Comparison of ENCODE assay signal across 8 mouse cellular contexts in genomic region chr4:133024969-133025685, GRCm38 (mm10). TPM values are rescaled to one million over a fixed set of nuclear protein-coding genes. Genes with fewer than 3 reads are reported as not detected.
DNase-seq lines count a peak whose midpoint lies in the region; ATAC-seq and TF ChIP-seq lines count a peak whose summit lies in the region.

No protein-coding gene starts in this region.

- H3K4me2 ChIP-seq in heart, embryonic 14.5 days (ENCODE audit: low read length) = peak overlapping the region; percentile 17
- H3K4me2 ChIP-seq in kidney, postnatal 0 days (ENCODE audit: low read length) = peak overlapping the region; percentile 25

- no peak overlapping the region for H3K4me3 ChIP-seq in brown adipose tissue, adult 24 weeks (ENCODE audit: insufficient read depth, low read depth, low read length)
- no peak overlapping the region for H3K4me3 ChIP-seq in heart, embryonic 14.5 days (ENCODE audit: control insufficient read depth in 1 of 2, insufficient read depth in 1 of 2, low read depth in 1 of 2, low read length in 2 of 2)
- H3K4me3 ChIP-seq in kidney, postnatal 0 days (replicated peaks; ENCODE audit: low read depth, low read length) = no peak overlapping the region

- peak; percentile 72 for DNase-seq in kidney, adult 11 months
- no peak for DNase-seq in kidney, adult 9 months
- DNase-seq in kidney, postnatal 0 days (ENCODE audit: low spot score) = peak; percentile 68
- peak; percentile 9 for DNase-seq in retina, embryonic 14.5 days (ENCODE audit: low spot score)
- no peak for DNase-seq in left cerebral cortex, postnatal 25 days (ENCODE audit: low spot score in 2 of 2)
- no peak for DNase-seq in frontal cortex, postnatal 14 days (ENCODE audit: low spot score in 2 of 2)

- H3K36me3 ChIP-seq in heart, embryonic 14.5 days (ENCODE audit: control insufficient read depth, insufficient read depth, low read length) = peaks cover 17% of the 10 kb centered on the region
- peaks cover 5% of the 10 kb centered on the region for H3K36me3 ChIP-seq in kidney, postnatal 0 days (ENCODE audit: insufficient read depth, low read length)

- peak overlapping the region; percentile 54 for H3K9ac ChIP-seq in heart, embryonic 14.5 days (ENCODE audit: low read length)
- H3K9ac ChIP-seq in kidney, postnatal 0 days (ENCODE audit: low read depth, low read length) = peak overlapping the region; percentile 24; the same call in 1 of the 2 replicates

- H3K27ac ChIP-seq in brown adipose tissue, adult 24 weeks (replicated peaks; ENCODE audit: low read depth, low read length) = peak overlapping the region; percentile 36; the same call in 1 of the 2 replicates
- H3K27ac ChIP-seq in heart, embryonic 14.5 days (replicated peaks in 1 of 2; ENCODE audit: control insufficient read depth in 1 of 2, insufficient read depth in 1 of 2, low read depth in 2 of 2, low read length in 2 of 2) = peak overlapping the region; percentile 29 to 79; a peak in 3 of 4 replicates
- peak overlapping the region; percentile 73 for H3K27ac ChIP-seq in kidney, postnatal 0 days

- no peaks in the 10 kb centered on the region for H3K27me3 ChIP-seq in heart, embryonic 14.5 days (ENCODE audit: control insufficient read depth, insufficient read depth, low read length)
- H3K27me3 ChIP-seq in kidney, postnatal 0 days (ENCODE audit: insufficient read depth, low read length) = no peaks in the 10 kb centered on the region

- TF ChIP-seq CTCF in kidney, postnatal 0 days (IDR thresholded peaks at IDR 0.05; ENCODE audit: low read depth) = no peak

- WGBS in heart, embryonic 14.5 days = 2% methylated on average over 9 of the region's 10 CpGs
- WGBS in kidney, postnatal 0 days = 8% methylated on average over 10 of the region's 10 CpGs

- ATAC-seq in heart, embryonic 14.5 days (ENCODE audit: insufficient number of reproducible peaks, insufficient read depth, low FRiP score, low read depth) = peak; percentile 32
- no peak for ATAC-seq in kidney, postnatal 0 days (replicated peaks; ENCODE audit: low FRiP score, low read depth)

- peaks cover 37% of the 10 kb centered on the region for H3K4me1 ChIP-seq in brown adipose tissue, adult 24 weeks (ENCODE audit: control insufficient read depth, insufficient read depth, insufficient read length, low read length)
- peaks cover 69 to 94% of the 10 kb centered on the region in 2 experiments for H3K4me1 ChIP-seq in heart, embryonic 14.5 days (ENCODE audit: control insufficient read depth in 2 of 2, insufficient read depth in 2 of 2, low read length in 2 of 2)
- peaks cover 62% of the 10 kb centered on the region for H3K4me1 ChIP-seq in kidney, postnatal 0 days (replicated peaks; ENCODE audit: insufficient read depth, low read length)

- intact Hi-C loops in left cerebral cortex, postnatal 25 days (cut with DNase I) = no loop called here

- H3K9me3 ChIP-seq in heart, embryonic 14.5 days (ENCODE audit: control insufficient read depth, low read length) = no peaks in the 10 kb centered on the region
- no peaks in the 10 kb centered on the region for H3K9me3 ChIP-seq in kidney, postnatal 0 days (replicated peaks; ENCODE audit: low read length)

RNA-seq across cellular contexts. Expression of gene Ahdc1, which starts 14.1 kb away (rescaled TPM):
- polyA plus RNA-seq in brown adipose tissue, adult 24 weeks (2012; ENCODE audit: insufficient read depth, insufficient read length, missing spikeins) = 16.4 and 26.1 TPM in 2 replicates
- polyA plus RNA-seq in heart, embryonic 14.5 days (2014; fragmentation: Nextera tagmentation; extraction: Ambion mirVana) = 7.1 and 9.0 TPM in 2 replicates
- polyA plus RNA-seq in kidney, postnatal 0 days (2015; fragmentation: Nextera tagmentation; extraction: Ambion mirVana) = 6.4 and 6.7 TPM in 2 replicates
- 10 to 100 TPM; 88.2 to 97.6 TPM for total RNA-seq in left cerebral cortex, postnatal 25 days (2021)

RNA-seq across cellular contexts. Expression of gene Fgr, which starts 51.2 kb away (rescaled TPM):
- polyA plus RNA-seq in brown adipose tissue, adult 24 weeks (2012; ENCODE audit: insufficient read depth, insufficient read length, missing spikeins) = 0.55 TPM in 1 of 2 replicates, not detected in the other
- 0.18 and 0.74 TPM in 2 replicates for polyA plus RNA-seq in heart, embryonic 14.5 days (2014; fragmentation: Nextera tagmentation; extraction: Ambion mirVana)
- 0.47 and 0.51 TPM in 2 replicates for polyA plus RNA-seq in kidney, postnatal 0 days (2015; fragmentation: Nextera tagmentation; extraction: Ambion mirVana)
- total RNA-seq in left cerebral cortex, postnatal 25 days (2021) = under 1 TPM; 0.18 to 0.25 TPM

Comparison
In these comparisons a context has a peak if more than half of its experiments do, and no peak if none do; other contexts are left out.
1. DNase-seq: peak in kidney, adult 11 months (single experiment), kidney, postnatal 0 days (single experiment) and retina, embryonic 14.5 days (single experiment); none in kidney, adult 9 months (single experiment), left cerebral cortex, postnatal 25 days (0 of 2) and frontal cortex, postnatal 14 days (0 of 2).
2. Peak in every context shown above with its lines, with median percentiles within 50 percentile points of each other: H3K27ac ChIP-seq.